14 mouse cellular contexts compared by ENCODE assay signal in genomic region chr7:80654926-80655325, GRCm38 (mm10). TPM values are rescaled to one million over a fixed set of nuclear protein-coding genes. Genes with fewer than 3 reads are reported as not detected.
DNase-seq lines count a peak whose midpoint lies in the region; ATAC-seq and TF ChIP-seq lines count a peak whose summit lies in the region.
"Had no signal": no experiment of that assay in that cellular context is flagged by ENCODE, and none has a peak within 500 bp of the region (broad histone marks: within the 10 kb centered on the region; RNA-seq: fewer than 3 reads in every experiment).

No protein-coding gene starts in this region.

- TF ChIP-seq CTCF in heart, postnatal 0 days (IDR thresholded peaks at IDR 0.05; ENCODE audit: low read depth) = no peak

- 57% methylated on average over 5 of the region's 5 CpGs for WGBS in forebrain, embryonic 15.5 days
- WGBS in forebrain, embryonic 11.5 days = 78% methylated on average over 5 of the region's 5 CpGs
- 42% methylated on average over 5 of the region's 5 CpGs for WGBS in heart, postnatal 0 days
- 55% methylated on average over 5 of the region's 5 CpGs for WGBS in neural tube, embryonic 13.5 days

- H3K4me2 ChIP-seq in forebrain, embryonic 15.5 days (replicated peaks) = no peak overlapping the region
- H3K4me2 ChIP-seq in forebrain, embryonic 11.5 days (ENCODE audit: low read depth, low read length, severe bottlenecking) = no peak overlapping the region
- no peak overlapping the region for H3K4me2 ChIP-seq in heart, postnatal 0 days (ENCODE audit: low read depth, low read length)
- no peak overlapping the region for H3K4me2 ChIP-seq in neural tube, embryonic 13.5 days

- no peak for TF ChIP-seq EP300 in heart, postnatal 0 days (IDR thresholded peaks at IDR 0.05; ENCODE audit: low read depth)

- H3K4me3 ChIP-seq in forebrain, embryonic 15.5 days = no peak overlapping the region
- H3K4me3 ChIP-seq in forebrain, embryonic 11.5 days (ENCODE audit: low read depth, low read length) = no peak overlapping the region
- no peak overlapping the region for H3K4me3 ChIP-seq in heart, postnatal 0 days (ENCODE audit: low read depth, low read length)
- no peak overlapping the region for H3K4me3 ChIP-seq in neural tube, embryonic 13.5 days

- no peaks in the 10 kb centered on the region for H3K9me3 ChIP-seq in forebrain, embryonic 15.5 days
- no peaks in the 10 kb centered on the region for H3K9me3 ChIP-seq in forebrain, embryonic 11.5 days (ENCODE audit: control insufficient read depth, low read length)
- H3K9me3 ChIP-seq in heart, postnatal 0 days (replicated peaks; ENCODE audit: control insufficient read depth, low read length) = no peaks in the 10 kb centered on the region
- H3K9me3 ChIP-seq in neural tube, embryonic 13.5 days = no peaks in the 10 kb centered on the region

- H3K9ac ChIP-seq in forebrain, embryonic 15.5 days (replicated peaks) = no peak overlapping the region
- H3K9ac ChIP-seq in forebrain, embryonic 11.5 days (ENCODE audit: low read length) = no peak overlapping the region
- H3K9ac ChIP-seq in heart, postnatal 0 days (replicated peaks; ENCODE audit: low read depth, low read length) = no peak overlapping the region
- H3K9ac ChIP-seq in neural tube, embryonic 13.5 days = no peak overlapping the region
- H3K9ac ChIP-seq: liver, embryonic 14.5 days had no signal

- H3K27me3 ChIP-seq in forebrain, embryonic 15.5 days = no peaks in the 10 kb centered on the region
- no peaks in the 10 kb centered on the region for H3K27me3 ChIP-seq in forebrain, embryonic 11.5 days (ENCODE audit: control insufficient read depth, insufficient read depth, low read length)
- H3K27me3 ChIP-seq in heart, postnatal 0 days (ENCODE audit: control insufficient read depth, insufficient read depth, low read length) = no peaks in the 10 kb centered on the region
- H3K27me3 ChIP-seq in neural tube, embryonic 13.5 days = no peaks in the 10 kb centered on the region

- H3K27ac ChIP-seq in forebrain, embryonic 15.5 days (replicated peaks) = peak overlapping the region; percentile 85
- no peak overlapping the region for H3K27ac ChIP-seq in forebrain, embryonic 11.5 days (ENCODE audit: low read depth, low read length)
- H3K27ac ChIP-seq in heart, postnatal 0 days (ENCODE audit: low read depth) = peak overlapping the region; percentile 77
- H3K27ac ChIP-seq in neural tube, embryonic 13.5 days (replicated peaks) = peak overlapping the region; percentile 61; the same call in 1 of the 2 replicates
- H3K27ac ChIP-seq: kidney, postnatal 0 days; liver, embryonic 14.5 days had no signal

- H3K4me1 ChIP-seq in forebrain, embryonic 15.5 days = peaks cover 62% of the 10 kb centered on the region
- H3K4me1 ChIP-seq in forebrain, embryonic 11.5 days (replicated peaks; ENCODE audit: control insufficient read depth, insufficient read depth, low read length) = 0 out of 2 replicates have a peak, but pooled peaks cover 3% of the 10 kb centered on the region
- peaks cover 47% of the 10 kb centered on the region for H3K4me1 ChIP-seq in heart, postnatal 0 days (ENCODE audit: control insufficient read depth, insufficient read depth)
- H3K4me1 ChIP-seq in neural tube, embryonic 13.5 days (replicated peaks) = peaks cover 59% of the 10 kb centered on the region

- no peaks in the 10 kb centered on the region for H3K36me3 ChIP-seq in forebrain, embryonic 15.5 days
- H3K36me3 ChIP-seq in forebrain, embryonic 11.5 days (ENCODE audit: control insufficient read depth, insufficient read depth, low read length) = no peaks in the 10 kb centered on the region
- peaks cover 5% of the 10 kb centered on the region; the same call in 1 of the 2 replicates for H3K36me3 ChIP-seq in heart, postnatal 0 days (replicated peaks; ENCODE audit: control insufficient read depth, insufficient read depth, low read length)
- H3K36me3 ChIP-seq in neural tube, embryonic 13.5 days = no peaks in the 10 kb centered on the region

- ATAC-seq in forebrain, embryonic 15.5 days (replicated peaks) = peak; percentile 10
- ATAC-seq in forebrain, embryonic 11.5 days (replicated peaks; ENCODE audit: low FRiP score) = no peak
- ATAC-seq in heart, postnatal 0 days (ENCODE audit: insufficient read depth, low read depth) = 0 out of 2 replicates have a peak, but pooled peaks have one; percentile 18
- ATAC-seq in neural tube, embryonic 13.5 days (ENCODE audit: low read depth) = no peak
- ATAC-seq in inflammation-experienced regulatory T-cells, adult 6 months = no peak
- ATAC-seq in monocyte, adult 5-6 weeks (replicated peaks; ENCODE audit: insufficient number of reproducible peaks, low FRiP score, low TSS enrichment, poor library complexity, severe bottlenecking) = no peak
- ATAC-seq: activated CD4-positive, CD25-positive, alpha-beta regulatory T cell, adult 4 months had no signal

- no peak for DNase-seq in forebrain, embryonic 11.5 days (ENCODE audit: low spot score)
- no peak for DNase-seq in heart, postnatal 0 days (ENCODE audit: low spot score)
- DNase-seq in heart, adult 8-10 months (ENCODE audit: low spot score) = no peak
- DNase-seq in neural tube, embryonic 10.5 days (ENCODE audit: extremely low spot score, low spot score) = no peak
- DNase-seq: B cell, adult 2 months; cerebellum, postnatal 25 days; right cerebral cortex, postnatal 4 days had no signal

RNA-seq across cellular contexts. Expression of gene Crtc3, which starts 33.8 kb away (rescaled TPM):
- 17.0 and 20.9 TPM in 2 replicates for polyA plus RNA-seq in forebrain, embryonic 15.5 days (2015; fragmentation: Nextera tagmentation; extraction: Ambion mirVana)
- 11.9 and 15.5 TPM in 2 replicates for polyA plus RNA-seq in forebrain, embryonic 11.5 days (2014; fragmentation: Nextera tagmentation; extraction: Ambion mirVana)
- total RNA-seq in heart, postnatal 0 days (2014; rRNA removed; ENCODE audit: low replicate concordance) = 9.4 and 24.9 TPM in 2 replicates
- 10.5 and 11.4 TPM in 2 replicates for polyA plus RNA-seq in heart, postnatal 0 days (2015; fragmentation: Nextera tagmentation; extraction: Ambion mirVana)
- total RNA-seq in heart, adult 8-10 months (2022) = 10 to 100 TPM; 10.7 to 12.1 (median 11.7) TPM
- polyA plus RNA-seq in neural tube, embryonic 13.5 days (2015; fragmentation: Nextera tagmentation; extraction: Ambion mirVana) = 17.3 and 18.6 TPM in 2 replicates
- 10 to 100 TPM in 2 of 3 experiments, 1 to 10 TPM in 1; 8.7 to 24.0 (median 21.0) TPM for polyA plus RNA-seq in inflammation-experienced regulatory T-cells, adult 6 months (2017; shearing (Covaris generic))
- total RNA-seq in monocyte, adult 5-6 weeks (2017) = 15.6 to 23.1 TPM (median 18.1 TPM) in 3 replicates

Comparison
In these comparisons a context has a peak if more than half of its experiments do, and no peak if none do; other contexts are left out.
1. ATAC-seq: peak in forebrain, embryonic 15.5 days (single experiment) and heart, postnatal 0 days (single experiment); none in forebrain, embryonic 11.5 days (single experiment), neural tube, embryonic 13.5 days (single experiment), inflammation-experienced regulatory T-cells, adult 6 months (single experiment) and monocyte, adult 5-6 weeks (single experiment).